Mouse (Mus musculus) hindbrain, embryonic 13.5 days (tissue): Measurements from ENCODE around the gene Ctxn1. TPM values are rescaled to one million over a fixed set of nuclear protein-coding genes. Genes with fewer than 3 reads are reported as not detected.

ENCODE experiments used
- ATAC-seq: fragments of 200-750 bp; cut with Nextera tagmentation; 2 replicates; pipeline ENCODE4 v1.8.0; 2017; ENCODE audit warnings: moderate TSS enrichment; ENCODE audit not compliant: low FRiP score
- H3K27ac ChIP-seq: fragments of 300-500 bp; sonication (generic); 2 replicates; pipeline ENCODE4 v1.5.1; 2015; ENCODE audit warnings: inconsistent platforms, mild to moderate bottlenecking, moderate library complexity
- H3K27me3 ChIP-seq: fragments of 300-500 bp; sonication (generic); 2 replicates; pipeline ENCODE4 v1.6.1; 2015; ENCODE audit warnings: mild to moderate bottlenecking, inconsistent platforms
- H3K36me3 ChIP-seq: fragments of 300-500 bp; sonication (generic); 2 replicates; pipeline ENCODE4 v1.6.1; 2015; ENCODE audit warnings: mild to moderate bottlenecking, inconsistent platforms
- H3K4me1 ChIP-seq: fragments of 300-500 bp; sonication (generic); replicated peaks from 2 replicates; pipeline ENCODE4 v1.6.1; 2015; ENCODE audit warnings: inconsistent platforms
- H3K4me2 ChIP-seq: fragments of 300-500 bp; sonication (generic); 2 replicates; pipeline ENCODE4 v1.6.1; 2015; ENCODE audit warnings: inconsistent platforms, mild to moderate bottlenecking, moderate library complexity
- H3K4me3 ChIP-seq: fragments of 300-500 bp; sonication (generic); 2 replicates; pipeline ENCODE4 v1.5.1; 2015; ENCODE audit warnings: mild to moderate bottlenecking, inconsistent platforms
- H3K9ac ChIP-seq: fragments of 300-500 bp; sonication (generic); 2 replicates; pipeline ENCODE4 v1.6.1; 2015; ENCODE audit warnings: mild to moderate bottlenecking, inconsistent platforms
- H3K9me3 ChIP-seq: fragments of 300-500 bp; sonication (generic); 2 replicates; pipeline ENCODE4 v1.6.1; 2016; ENCODE audit warnings: inconsistent platforms
- WGBS: fragments of 180-500 bp; shearing (Covaris S2); methylation state at CpG from one replicate; pipeline ENCODE4 v1.1.7; 2015; 5-methylcytosine and 5-hydroxymethylcytosine counted together
- polyA plus RNA-seq: library from polyadenylated mRNA; unstranded; fragments of >200 nt; fragmentation: Nextera tagmentation; extraction: Ambion mirVana; gene quantifications from 2 replicates; pipeline ENCODE4 v1.2.1, GENCODE M21; 2015

The Ctxn1 gene
- 281 and 287 TPM in 2 replicates for polyA plus RNA-seq

GRCm38 (mm10) chr8:4259125-4259804 is at the start of gene Ctxn1:
TSS of gene Ctxn1 (minus strand) at chr8:4259274.
- Histone ChIP-seq H3K36me3 (peaks cover 72% of the 10 kb centered on the region), H3K9me3 (no peaks in the 10 kb centered on the region), H3K27ac (peak within 1 kb of the TSS; percentile 97), H3K4me1 (peaks cover 48% of the 10 kb centered on the region), H3K27me3 (no peaks in the 10 kb centered on the region), H3K4me2 (peak within 1 kb of the TSS; percentile 81), H3K9ac (peak within 1 kb of the TSS; percentile 97), H3K4me3 (peak within 1 kb of the TSS; percentile 92)
- WGBS, result 5% methylated on average over 25 of the region's 33 CpGs
- ATAC-seq, result peak; percentile 89

- no peak overlapping the region for H3K9ac ChIP-seq
- no peak overlapping the region for H3K27ac ChIP-seq
- ATAC-seq, result no peak
- no peaks in the 10 kb centered on the region for H3K27me3 ChIP-seq
- no peaks in the 10 kb centered on the region for H3K9me3 ChIP-seq
- H3K4me1 ChIP-seq, result no peaks in the 10 kb centered on the region
- 96% methylated on average over 2 of the region's 2 CpGs for WGBS
- no peak overlapping the region for H3K4me3 ChIP-seq
- H3K4me2 ChIP-seq, result no peak overlapping the region
- peaks cover 95% of the 10 kb centered on the region for H3K36me3 ChIP-seq
These were observed 46.8 kb upstream of the Ctxn1 start for GRCm38 (mm10) chr8:4305838-4306237.

GRCm38 (mm10) chr8:4304124-4304547 is 45.1 kb upstream of the Ctxn1 start:
- Histone ChIP-seq H3K36me3 (peaks cover 93% of the 10 kb centered on the region), H3K4me1 (no peaks in the 10 kb centered on the region), H3K27me3 (no peaks in the 10 kb centered on the region), H3K27ac (no peak overlapping the region), H3K9ac (no peak overlapping the region), H3K9me3 (no peaks in the 10 kb centered on the region), H3K4me3 (no peak overlapping the region), H3K4me2 (no peak overlapping the region)
- WGBS, result 84% methylated on average over 3 of the region's 3 CpGs
- no peak for ATAC-seq

GRCm38 (mm10) chr8:4297822-4298221 is 38.7 kb upstream of the Ctxn1 start:
- 97% methylated on average over 4 of the region's 4 CpGs for WGBS
- Histone ChIP-seq H3K36me3 (peaks cover 91% of the 10 kb centered on the region), H3K27ac (no peak overlapping the region), H3K9me3 (no peaks in the 10 kb centered on the region), H3K9ac (no peak overlapping the region), H3K27me3 (no peaks in the 10 kb centered on the region), H3K4me3 (no peak overlapping the region), H3K4me1 (no peaks in the 10 kb centered on the region), H3K4me2 (no peak overlapping the region)
- no peak for ATAC-seq

GRCm38 (mm10) chr8:4292738-4293137 is 33.7 kb upstream of the Ctxn1 start:
- ATAC-seq, result no peak
- Histone ChIP-seq H3K4me3 (no peak overlapping the region), H3K27me3 (no peaks in the 10 kb centered on the region), H3K9me3 (no peaks in the 10 kb centered on the region), H3K4me2 (no peak overlapping the region), H3K27ac (no peak overlapping the region), H3K9ac (no peak overlapping the region), H3K4me1 (no peaks in the 10 kb centered on the region), H3K36me3 (peaks cover 77% of the 10 kb centered on the region)
- 92% methylated on average over 5 of the region's 5 CpGs for WGBS

- Histone ChIP-seq H3K27ac (peak overlapping the region; percentile 89), H3K27me3 (no peaks in the 10 kb centered on the region), H3K4me1 (peaks cover 16% of the 10 kb centered on the region), H3K4me2 (peak overlapping the region; percentile 76), H3K9ac (peak overlapping the region; percentile 86), H3K4me3 (peak overlapping the region; percentile 75), H3K36me3 (peaks cover 23% of the 10 kb centered on the region), H3K9me3 (no peaks in the 10 kb centered on the region)
- 28% methylated on average over 9 of the region's 9 CpGs for WGBS
- no peak for ATAC-seq
These were observed 17.0 kb upstream of the Ctxn1 start for GRCm38 (mm10) chr8:4276111-4276465.

- Histone ChIP-seq H3K9ac (peak within 1 kb of the TSS; percentile 86), H3K4me3 (peak within 1 kb of the TSS; percentile 75), H3K9me3 (no peaks in the 10 kb centered on the region), H3K36me3 (peaks cover 23% of the 10 kb centered on the region), H3K27ac (peak within 1 kb of the TSS; percentile 89), H3K4me2 (peak within 1 kb of the TSS; percentile 76), H3K4me1 (peaks cover 16% of the 10 kb centered on the region), H3K27me3 (no peaks in the 10 kb centered on the region)
- WGBS, result under 1% methylated on average over 39 of the region's 39 CpGs
- peak; percentile 96 for ATAC-seq
These were observed 16.4 kb upstream of the Ctxn1 start, which contains the start of gene Timm44 for GRCm38 (mm10) chr8:4275275-4276110. TSS of gene Timm44 (minus strand) at chr8:4275913.

GRCm38 (mm10) chr8:4269609-4270008 is 10.5 kb upstream of the Ctxn1 start:
- peaks cover 6% of the 10 kb centered on the region; the same call in 1 of the 2 replicates for H3K4me1 ChIP-seq
- no peaks in the 10 kb centered on the region for H3K27me3 ChIP-seq
- no peak overlapping the region for H3K27ac ChIP-seq
- 93% methylated on average over 6 of the region's 6 CpGs for WGBS
- no peak overlapping the region for H3K4me2 ChIP-seq
- no peak for ATAC-seq
- no peak overlapping the region for H3K9ac ChIP-seq
- H3K9me3 ChIP-seq, result no peaks in the 10 kb centered on the region
- H3K4me3 ChIP-seq, result no peak overlapping the region
- H3K36me3 ChIP-seq, result peaks cover 80% of the 10 kb centered on the region

GRCm38 (mm10) chr8:4267627-4268026 is 8.6 kb upstream of the Ctxn1 start:
- Histone ChIP-seq H3K4me1 (no peaks in the 10 kb centered on the region), H3K36me3 (peaks cover 89% of the 10 kb centered on the region), H3K4me2 (no peak overlapping the region), H3K9me3 (no peaks in the 10 kb centered on the region), H3K4me3 (no peak overlapping the region), H3K9ac (no peak overlapping the region), H3K27me3 (no peaks in the 10 kb centered on the region), H3K27ac (no peak overlapping the region)
- 72% methylated on average over 15 of the region's 15 CpGs for WGBS
- no peak for ATAC-seq

- no peak for ATAC-seq
- no peaks in the 10 kb centered on the region for H3K27me3 ChIP-seq
- no peak overlapping the region for H3K4me2 ChIP-seq
- H3K9ac ChIP-seq, result no peak overlapping the region
- peaks cover 98% of the 10 kb centered on the region for H3K36me3 ChIP-seq
- no peak overlapping the region for H3K27ac ChIP-seq
- 94% methylated on average over 15 of the region's 15 CpGs for WGBS
- H3K4me3 ChIP-seq, result no peak overlapping the region
- no peaks in the 10 kb centered on the region for H3K4me1 ChIP-seq
- no peaks in the 10 kb centered on the region for H3K9me3 ChIP-seq
These were observed 6.3 kb upstream of the Ctxn1 start for GRCm38 (mm10) chr8:4265160-4265914.

GRCm38 (mm10) chr8:4263105-4263791 is 4.2 kb upstream of the Ctxn1 start:
- Histone ChIP-seq H3K4me2 (no peak overlapping the region), H3K36me3 (peaks cover 84% of the 10 kb centered on the region), H3K9ac (no peak overlapping the region), H3K4me1 (peaks cover 11% of the 10 kb centered on the region), H3K9me3 (no peaks in the 10 kb centered on the region), H3K27me3 (no peaks in the 10 kb centered on the region), H3K27ac (no peak overlapping the region), H3K4me3 (no peak overlapping the region)
- no peak for ATAC-seq
- WGBS, result 92% methylated on average over 8 of the region's 8 CpGs

GRCm38 (mm10) chr8:4259805-4260170 is 714 bp upstream of the Ctxn1 start:
- H3K27me3 ChIP-seq, result no peaks in the 10 kb centered on the region
- peak overlapping the region; percentile 81 for H3K4me2 ChIP-seq
- H3K4me3 ChIP-seq, result peak overlapping the region; percentile 92
- H3K9ac ChIP-seq, result peak overlapping the region; percentile 97
- ATAC-seq, result no peak
- H3K36me3 ChIP-seq, result peaks cover 73% of the 10 kb centered on the region
- H3K27ac ChIP-seq, result peak overlapping the region; percentile 97
- H3K9me3 ChIP-seq, result no peaks in the 10 kb centered on the region
- WGBS, result 84% methylated on average over 4 of the region's 4 CpGs
- H3K4me1 ChIP-seq, result peaks cover 42% of the 10 kb centered on the region
